Mouse (Mus musculus) myocyte (in vitro differentiated cells): Measurements from ENCODE around the gene Nr2f6.

ENCODE experiments used
- MAX ChIP-seq: IDR thresholded peaks from one replicate; pipeline ENCODE4 v1.6.1; 2011; ENCODE audit warnings: low read depth, mild to moderate bottlenecking, control low read depth
- MYOG ChIP-seq, 3 experiments: IDR thresholded peaks; one replicate each; pipeline ENCODE4 v1.6.1; 2011; ENCODE audit warnings: control low read depth in 2 of 3, low read depth in 2 of 3, mild to moderate bottlenecking in 2 of 3; ENCODE audit not compliant: insufficient read length in 2 of 3, control insufficient read depth in 1 of 3, insufficient read depth in 1 of 3
- POLR2A ChIP-seq: IDR thresholded peaks from one replicate; pipeline ENCODE4 v1.6.1; 2011; ENCODE audit warnings: low read depth, mild to moderate bottlenecking, control low read depth, moderate library complexity; ENCODE audit not compliant: insufficient read length
- POLR2AphosphoS2 ChIP-seq: IDR thresholded peaks from one replicate; pipeline ENCODE4 v1.6.1; 2011; ENCODE audit warnings: low read depth, control low read depth; ENCODE audit not compliant: insufficient read length
- REST ChIP-seq: IDR thresholded peaks from one replicate; pipeline ENCODE4 v1.6.1; 2011; ENCODE audit warnings: mild to moderate bottlenecking, control low read depth, moderate library complexity; ENCODE audit not compliant: insufficient read depth, insufficient read length
- USF1 ChIP-seq: IDR thresholded peaks from one replicate; pipeline ENCODE4 v1.6.1; 2011; ENCODE audit warnings: low read depth, mild to moderate bottlenecking, control low read depth, moderate library complexity

- TF ChIP-seq USF1 = no peak
- TF ChIP-seq MYOG (IDR thresholded peaks at IDR 0.05; ENCODE audit: control insufficient read depth in 1 of 3, insufficient read depth in 1 of 3, insufficient read length in 2 of 3, low read depth in 2 of 3) = no peak
- peak; percentile 46 for TF ChIP-seq POLR2A
- no peak for TF ChIP-seq MAX
- no peak for TF ChIP-seq REST
- TF ChIP-seq POLR2AphosphoS2 = no peak
These were observed 14.1 kb downstream of the Nr2f6 start for GRCm38 (mm10) chr8:71367529-71368176.
